Mouse (Mus musculus) midbrain, embryonic 10.5 days (tissue): ENCODE results near the gene Pyurf. TPM values are rescaled to one million over a fixed set of nuclear protein-coding genes. Genes with fewer than 3 reads are reported as not detected.

ENCODE experiments used
- DNase-seq: peaks from one replicate; pipeline ENCODE4 v3.0.0-alpha.2; 2017; ENCODE audit warnings: low spot score
- H3K27ac ChIP-seq: fragments of 300-500 bp; sonication (generic); replicated peaks from 2 replicates; pipeline ENCODE4 v1.5.1; 2016; ENCODE audit warnings: mild to moderate bottlenecking
- H3K27me3 ChIP-seq: fragments of 300-500 bp; sonication (generic); 2 replicates; pipeline ENCODE4 v1.6.1; 2016; ENCODE audit warnings: low read depth, mild to moderate bottlenecking; ENCODE audit not compliant: poor library complexity, severe bottlenecking
- H3K36me3 ChIP-seq: fragments of 300-500 bp; sonication (generic); 2 replicates; pipeline ENCODE4 v1.6.1; 2016; ENCODE audit warnings: mild to moderate bottlenecking, moderate library complexity
- H3K4me1 ChIP-seq: fragments of 300-500 bp; sonication (generic); 2 replicates; pipeline ENCODE4 v1.6.1; 2016
- H3K4me3 ChIP-seq: fragments of 300-500 bp; sonication (generic); 2 replicates; pipeline ENCODE4 v1.5.1; 2016; ENCODE audit warnings: mild to moderate bottlenecking, moderate library complexity
- H3K9me3 ChIP-seq: fragments of 300-500 bp; sonication (generic); replicated peaks from 2 replicates; pipeline ENCODE4 v1.6.1; 2016; ENCODE audit warnings: mild to moderate bottlenecking
- WGBS: fragments of 180-500 bp; shearing (Covaris S2); methylation state at CpG from one replicate; pipeline ENCODE4 v1.1.7; 2016; 5-methylcytosine and 5-hydroxymethylcytosine counted together
- polyA plus RNA-seq: library from polyadenylated mRNA; unstranded; fragments of >200 nt; fragmentation: Nextera tagmentation; extraction: Ambion mirVana; gene quantifications from 2 replicates; pipeline ENCODE4 v1.2.1, GENCODE M21; 2016

Gene Pyurf
- polyA plus RNA-seq: 17.7 and 18.8 TPM in 2 replicates

DNA sequence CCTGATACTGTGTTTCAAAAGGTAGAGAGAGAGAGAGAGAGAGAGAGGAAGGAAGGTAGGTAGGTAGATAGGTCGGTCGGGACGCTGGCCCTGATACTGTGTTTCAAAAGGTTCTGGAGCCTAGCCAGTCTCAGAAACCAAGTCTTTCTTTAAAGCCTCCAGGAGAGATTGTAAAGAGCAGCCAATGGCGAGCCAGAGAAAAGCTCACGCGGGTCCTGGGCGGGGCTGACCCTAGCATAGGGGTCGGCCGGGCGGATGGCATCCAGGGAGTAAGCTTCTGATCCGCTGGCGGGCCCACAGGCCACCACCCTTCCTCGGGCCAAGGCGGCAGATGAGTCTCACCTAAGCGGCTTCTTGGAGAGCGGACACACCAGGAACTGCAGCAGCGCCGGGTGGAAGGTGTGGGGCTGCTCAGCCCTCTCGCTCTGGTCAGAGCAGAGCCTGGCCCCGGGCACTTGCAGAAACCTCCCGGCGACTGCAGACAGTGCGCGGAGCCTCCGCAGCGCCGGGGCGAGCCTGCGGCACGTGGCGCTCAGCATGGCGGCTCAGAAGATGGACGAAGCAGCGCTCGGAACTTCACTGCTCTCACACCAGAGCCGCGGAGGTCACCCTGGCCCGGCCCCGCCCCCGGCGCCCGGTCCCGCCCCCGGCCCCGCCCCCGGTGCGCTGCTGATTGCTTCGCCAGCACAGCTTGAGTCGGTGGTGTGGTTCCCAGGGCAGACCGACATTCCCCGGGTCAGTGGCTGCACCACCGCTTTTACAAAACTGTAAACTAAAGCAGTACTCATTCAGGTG is at the start of gene Pyurf:
Gene Pyurf (minus strand): TSS at position 612 of the 795 bp plus-strand sequence.
- peak; percentile 91 for DNase-seq
- H3K4me1 ChIP-seq: peaks cover 17% of the 10 kb centered on the region
- H3K4me3 ChIP-seq: peak within 1 kb of the TSS; percentile 74
- 0% methylated on average over 49 of the region's 52 CpGs for WGBS
- no peaks in the 10 kb centered on the region for H3K27me3 ChIP-seq
- H3K36me3 ChIP-seq: peaks cover 31% of the 10 kb centered on the region
- no peaks in the 10 kb centered on the region for H3K9me3 ChIP-seq
- H3K27ac ChIP-seq: peak within 1 kb of the TSS; percentile 96

DNA sequence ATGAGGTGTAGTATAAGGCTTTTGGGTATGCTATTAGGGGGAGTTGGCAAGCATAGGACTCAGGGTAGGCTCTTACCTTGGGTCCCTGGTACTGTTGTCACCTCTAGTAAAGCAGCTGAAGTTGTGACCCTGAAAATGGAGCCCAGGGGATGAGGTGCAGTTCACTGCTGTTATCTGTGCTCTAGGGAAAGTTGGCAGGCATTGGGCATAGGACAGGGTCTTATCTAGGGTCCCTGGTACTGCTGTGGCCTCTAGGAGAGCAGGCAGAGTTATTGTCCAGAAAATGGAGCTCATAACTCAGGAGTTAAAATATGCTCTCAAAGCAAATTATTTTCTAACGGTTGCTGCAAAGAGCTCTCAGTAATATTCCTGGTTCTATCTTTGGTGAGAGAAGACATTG is 29.5 kb upstream of the Pyurf start:
- H3K9me3 ChIP-seq: 0 out of 2 replicates have a peak, but pooled peaks cover 6% of the 10 kb centered on the region
- H3K27ac ChIP-seq: no peak overlapping the region
- 90% methylated on average over 1 of the region's 1 CpGs for WGBS
- no peaks in the 10 kb centered on the region for H3K4me1 ChIP-seq
- peaks cover 24% of the 10 kb centered on the region for H3K36me3 ChIP-seq
- DNase-seq: no peak
- no peak overlapping the region for H3K4me3 ChIP-seq
- H3K27me3 ChIP-seq: no peaks in the 10 kb centered on the region

DNA sequence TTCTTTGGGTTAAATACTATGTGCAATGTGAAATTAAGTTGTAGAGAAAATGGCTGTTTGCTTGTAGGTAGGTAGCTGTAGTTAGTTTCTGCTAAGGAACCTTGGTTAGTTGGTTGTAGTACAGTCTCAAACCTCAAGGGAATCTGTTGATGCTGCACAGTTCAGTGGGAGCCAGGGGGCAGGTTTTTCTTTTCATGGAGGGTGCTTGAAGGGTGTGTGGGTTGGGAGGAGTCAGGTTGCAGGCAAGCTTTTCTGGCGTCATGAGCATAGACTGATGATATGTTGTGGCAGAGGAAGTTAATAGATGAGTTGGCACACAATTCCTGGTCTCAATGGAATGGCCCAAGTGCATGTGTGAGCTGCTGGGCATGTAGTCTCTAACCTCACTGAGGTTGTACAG is 19.8 kb upstream of the Pyurf start:
- no peak overlapping the region for H3K27ac ChIP-seq
- WGBS: 48% methylated on average over 1 of the region's 1 CpGs
- peaks cover 17% of the 10 kb centered on the region for H3K36me3 ChIP-seq
- no peaks in the 10 kb centered on the region for H3K4me1 ChIP-seq
- no peaks in the 10 kb centered on the region; the same call in 1 of the 2 replicates for H3K9me3 ChIP-seq
- H3K4me3 ChIP-seq: no peak overlapping the region
- H3K27me3 ChIP-seq: no peaks in the 10 kb centered on the region
- no peak for DNase-seq

DNA sequence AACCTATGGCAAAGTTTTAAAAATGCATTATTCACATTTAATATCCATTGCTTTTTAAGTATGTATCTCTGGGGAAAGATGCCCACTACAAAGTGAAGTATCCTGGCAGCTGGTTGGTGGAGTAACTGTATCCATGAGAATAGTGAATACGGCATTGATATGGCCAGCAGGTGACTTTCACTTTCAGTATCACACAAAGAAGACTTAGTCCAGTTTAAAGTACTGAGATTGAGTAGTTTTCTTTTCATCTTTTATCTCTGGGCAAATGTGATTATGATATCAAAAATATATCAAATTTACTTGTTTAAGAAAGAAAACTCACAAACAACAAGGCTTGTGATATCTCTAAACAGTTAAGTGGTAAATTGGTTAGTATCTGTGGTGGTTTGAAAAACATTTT is 14.8 kb upstream of the Pyurf start:
- no peaks in the 10 kb centered on the region for H3K36me3 ChIP-seq
- WGBS: 90% methylated on average over 1 of the region's 1 CpGs
- no peaks in the 10 kb centered on the region for H3K9me3 ChIP-seq
- no peaks in the 10 kb centered on the region for H3K27me3 ChIP-seq
- no peak overlapping the region for H3K27ac ChIP-seq
- H3K4me1 ChIP-seq: peaks cover 11% of the 10 kb centered on the region
- no peak for DNase-seq
- no peak overlapping the region for H3K4me3 ChIP-seq

DNA sequence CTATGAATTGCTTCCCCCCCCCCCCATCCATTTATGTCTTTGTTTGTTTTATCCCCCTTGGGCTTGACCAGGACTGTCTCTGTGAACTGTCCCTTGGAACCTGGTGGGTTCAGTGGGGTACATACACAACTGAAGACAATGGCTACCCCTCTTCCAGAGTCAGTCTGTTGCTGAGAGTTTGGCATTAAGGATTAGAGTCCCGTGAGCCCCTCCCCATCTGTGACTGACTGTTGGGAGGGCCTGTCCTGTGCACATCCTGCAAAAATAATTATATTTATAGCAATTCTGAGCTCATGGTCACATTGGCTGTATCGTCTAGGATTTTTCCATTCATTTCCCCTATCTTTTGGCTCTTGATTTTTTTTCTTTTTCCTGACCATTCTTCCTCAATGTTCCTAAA is 11.8 kb upstream of the Pyurf start:
- peak overlapping the region; percentile 80 for H3K4me3 ChIP-seq
- no peaks in the 10 kb centered on the region for H3K36me3 ChIP-seq
- peak overlapping the region; percentile 98 for H3K27ac ChIP-seq
- H3K4me1 ChIP-seq: peaks cover 19% of the 10 kb centered on the region
- no peak for DNase-seq
- no peaks in the 10 kb centered on the region for H3K27me3 ChIP-seq
- 35% methylated on average over 2 of the region's 2 CpGs for WGBS
- H3K9me3 ChIP-seq: no peaks in the 10 kb centered on the region

DNA sequence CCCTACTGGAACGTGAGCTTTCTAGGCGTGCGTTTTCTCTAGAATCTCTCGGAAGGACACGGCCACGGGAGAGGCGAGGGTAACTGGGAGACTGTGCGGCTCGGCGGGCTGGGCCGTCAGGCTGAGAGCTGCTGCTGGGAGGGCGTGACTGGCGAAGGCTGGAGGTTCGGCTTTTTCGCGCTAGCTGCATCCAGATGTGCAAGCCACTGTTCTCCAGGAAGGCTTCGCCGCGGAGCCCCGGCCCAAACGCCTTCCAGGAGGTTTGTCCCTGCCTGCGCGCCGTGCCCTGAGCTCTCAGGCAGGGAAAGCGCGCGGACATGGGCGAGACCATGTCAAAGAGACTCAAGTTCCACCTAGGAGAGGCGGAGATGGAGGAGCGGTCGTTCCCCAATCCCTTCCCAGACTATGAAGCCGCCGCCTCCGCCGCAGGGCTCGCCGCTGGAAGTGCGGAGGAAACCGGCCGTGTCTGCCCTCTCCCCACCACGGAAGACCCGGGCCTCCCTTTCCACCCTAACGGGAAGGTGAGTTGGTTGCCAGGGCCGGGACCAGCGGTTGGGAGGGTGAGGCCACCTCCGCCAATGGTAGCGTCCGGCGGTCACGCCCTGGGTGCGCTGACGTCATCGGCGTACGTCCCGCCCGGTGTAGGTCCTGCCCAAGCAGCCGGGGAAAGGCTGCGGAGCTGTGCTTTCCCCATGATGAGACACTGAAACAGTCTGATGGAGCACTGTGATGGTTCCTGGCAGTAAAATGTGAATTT is 11.0 kb upstream of the Pyurf start:
- under 1% methylated on average over 59 of the region's 59 CpGs for WGBS
- no peaks in the 10 kb centered on the region for H3K36me3 ChIP-seq

DNA sequence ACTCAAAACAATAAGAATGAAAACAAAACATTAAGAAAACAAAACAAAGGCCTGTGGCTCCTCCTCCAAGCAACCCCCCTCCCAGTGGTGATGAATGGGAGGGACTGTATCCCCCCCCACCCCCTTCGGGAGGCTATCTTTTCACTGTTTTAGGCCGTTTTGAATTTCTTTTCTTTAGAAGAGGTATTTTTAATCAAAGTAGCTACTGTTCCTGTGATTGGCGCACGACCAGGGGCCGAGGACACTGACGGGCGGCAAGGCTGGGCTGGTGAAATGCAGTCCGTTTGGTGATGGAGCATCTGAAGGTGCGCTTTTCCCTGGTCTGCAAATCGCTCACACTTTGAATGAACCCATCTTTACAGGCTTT is 10.5 kb upstream of the Pyurf start, which contains the start of gene Lancl2:
Gene Lancl2 (plus strand): TSS at position 165 of the 367 bp plus-strand sequence.
- no peaks in the 10 kb centered on the region for H3K9me3 ChIP-seq
- H3K27ac ChIP-seq: peak within 1 kb of the TSS; percentile 98
- H3K27me3 ChIP-seq: no peaks in the 10 kb centered on the region
- peaks cover 19% of the 10 kb centered on the region for H3K4me1 ChIP-seq
- H3K36me3 ChIP-seq: no peaks in the 10 kb centered on the region
- WGBS: 0% methylated on average over 10 of the region's 10 CpGs
- peak within 1 kb of the TSS; percentile 80 for H3K4me3 ChIP-seq
- DNase-seq: no peak

More for the DNA sequence above, 11.0 kb upstream of the Pyurf start:
- Histone ChIP-seq H3K27ac (peak overlapping the region; percentile 98), H3K9me3 (no peaks in the 10 kb centered on the region), H3K4me1 (peaks cover 19% of the 10 kb centered on the region), H3K4me3 (peak overlapping the region; percentile 80), H3K27me3 (no peaks in the 10 kb centered on the region)
- DNase-seq: peak; percentile 94

DNA sequence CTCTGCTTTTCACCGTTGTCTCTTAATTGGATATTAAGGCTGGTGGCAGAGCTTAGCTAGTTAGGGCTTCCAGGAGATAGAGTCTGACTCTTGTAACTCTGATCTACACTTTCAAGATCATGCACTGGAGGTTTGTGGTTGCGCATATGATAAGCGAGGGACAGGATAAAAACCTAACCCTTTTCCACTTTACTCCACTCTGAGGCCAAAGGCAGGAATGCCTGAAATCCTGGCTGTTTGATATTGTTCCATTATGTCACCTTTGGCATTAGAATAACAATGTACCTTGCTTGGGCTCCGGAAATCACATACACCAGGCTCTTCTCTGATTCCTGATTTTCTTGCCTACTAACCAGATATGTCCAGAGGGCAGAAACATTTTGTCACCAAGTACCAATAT is 9.8 kb upstream of the Pyurf start:
- WGBS: 62% methylated on average over 4 of the region's 4 CpGs
- no peak for DNase-seq
- H3K4me1 ChIP-seq: peaks cover 19% of the 10 kb centered on the region
- H3K36me3 ChIP-seq: no peaks in the 10 kb centered on the region
- peak overlapping the region; percentile 80 for H3K4me3 ChIP-seq
- H3K27me3 ChIP-seq: no peaks in the 10 kb centered on the region
- H3K9me3 ChIP-seq: no peaks in the 10 kb centered on the region
- H3K27ac ChIP-seq: peak overlapping the region; percentile 98

DNA sequence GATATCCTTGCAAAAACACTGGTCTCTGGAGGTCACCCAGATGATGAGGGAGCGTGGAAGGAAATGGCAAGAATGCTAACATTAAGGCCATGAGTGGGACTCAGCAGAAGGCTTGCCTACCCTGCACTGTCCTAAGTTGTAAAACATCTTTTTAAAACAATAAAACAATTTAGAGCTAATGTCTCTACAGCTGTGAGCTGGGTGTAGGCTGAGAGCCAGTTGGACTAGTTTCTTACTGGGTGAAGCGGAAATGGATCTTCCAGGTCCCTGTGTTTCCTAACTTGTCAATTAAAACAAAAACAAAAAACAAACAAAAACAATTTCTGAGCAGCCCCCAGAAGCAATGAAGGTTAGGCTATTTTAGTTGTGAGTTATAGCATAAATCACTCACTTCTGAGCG is 1.2 kb upstream of the Pyurf start:
- Histone ChIP-seq H3K9me3 (no peaks in the 10 kb centered on the region), H3K27ac (no peak overlapping the region), H3K4me3 (no peak overlapping the region), H3K4me1 (peaks cover 17% of the 10 kb centered on the region), H3K27me3 (no peaks in the 10 kb centered on the region), H3K36me3 (peaks cover 16% of the 10 kb centered on the region)
- no peak for DNase-seq
- WGBS: 84% methylated on average over 3 of the region's 3 CpGs

DNA sequence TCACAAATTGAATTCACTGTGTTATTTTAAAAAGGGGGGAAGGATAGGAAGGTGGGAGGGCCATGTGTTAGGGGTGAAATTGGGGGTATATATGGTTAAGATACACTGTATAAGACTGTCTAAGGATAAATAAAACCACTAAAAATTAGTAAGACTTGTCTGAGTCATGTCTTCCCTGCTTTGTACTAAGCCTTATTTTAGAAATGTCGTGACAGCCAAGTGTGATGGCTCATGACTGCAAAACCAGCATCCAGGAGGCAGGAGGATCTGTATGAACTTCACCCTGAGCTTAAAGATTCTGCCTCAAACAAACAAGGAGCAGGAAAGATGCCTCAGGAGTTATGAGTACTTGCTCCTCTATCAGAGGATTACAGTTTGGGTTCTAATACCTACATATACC is 7.7 kb downstream of the Pyurf start:
- Histone ChIP-seq H3K9me3 (peaks cover 11% of the 10 kb centered on the region), H3K4me1 (no peaks in the 10 kb centered on the region), H3K27me3 (no peaks in the 10 kb centered on the region), H3K27ac (no peak overlapping the region), H3K4me3 (no peak overlapping the region), H3K36me3 (peaks cover 51% of the 10 kb centered on the region)
- DNase-seq: no peak
- 86% methylated on average over 1 of the region's 1 CpGs for WGBS

DNA sequence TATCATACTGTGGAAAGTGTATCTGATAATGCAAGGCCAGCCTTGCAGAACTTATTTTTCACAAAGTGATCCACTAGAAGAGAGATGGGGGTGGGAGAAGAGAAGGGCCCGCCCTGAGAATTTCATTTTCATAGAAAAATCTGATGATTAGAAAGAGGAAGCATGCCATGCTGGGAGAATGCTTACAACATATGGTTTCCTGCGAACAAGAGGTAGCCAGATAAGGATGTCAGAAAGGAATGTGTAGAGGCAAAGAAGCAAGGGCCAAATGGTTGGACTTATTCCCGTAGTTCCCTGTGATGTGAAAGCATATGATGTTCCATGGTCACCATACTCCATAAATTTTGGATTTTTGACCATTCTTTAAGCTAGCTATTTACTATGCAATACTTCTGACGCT is 30.6 kb downstream of the Pyurf start:
- DNase-seq: no peak
- no peaks in the 10 kb centered on the region for H3K9me3 ChIP-seq
- 85% methylated on average over 4 of the region's 4 CpGs for WGBS
- H3K27ac ChIP-seq: no peak overlapping the region
- H3K4me1 ChIP-seq: no peaks in the 10 kb centered on the region
- no peaks in the 10 kb centered on the region for H3K27me3 ChIP-seq
- H3K4me3 ChIP-seq: no peak overlapping the region
- H3K36me3 ChIP-seq: no peaks in the 10 kb centered on the region

DNA sequence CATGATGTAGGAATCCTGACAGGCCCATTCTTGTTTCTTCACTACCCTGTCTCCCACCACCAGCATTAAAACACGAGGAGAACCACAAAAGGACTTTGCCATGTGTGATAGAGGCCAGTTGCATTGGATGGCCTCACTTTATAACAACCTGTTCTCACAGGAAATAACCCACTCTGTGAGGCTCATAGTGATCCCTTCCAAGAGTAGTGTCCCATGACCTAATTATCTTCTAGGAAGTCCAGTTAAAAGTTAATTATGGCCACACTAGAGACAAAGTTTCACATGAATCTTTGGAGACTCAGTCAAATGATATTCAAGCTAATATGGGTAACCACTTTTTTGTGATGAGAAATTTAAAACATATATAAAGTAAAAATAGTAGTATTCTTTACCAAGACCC is 44.6 kb downstream of the Pyurf start:
- no peak overlapping the region for H3K4me3 ChIP-seq
- no peak for DNase-seq
- 68% methylated on average over 1 of the region's 1 CpGs for WGBS
- no peak overlapping the region for H3K27ac ChIP-seq
- no peaks in the 10 kb centered on the region for H3K4me1 ChIP-seq
- no peaks in the 10 kb centered on the region for H3K9me3 ChIP-seq
- no peaks in the 10 kb centered on the region for H3K27me3 ChIP-seq
- no peaks in the 10 kb centered on the region for H3K36me3 ChIP-seq

DNA sequence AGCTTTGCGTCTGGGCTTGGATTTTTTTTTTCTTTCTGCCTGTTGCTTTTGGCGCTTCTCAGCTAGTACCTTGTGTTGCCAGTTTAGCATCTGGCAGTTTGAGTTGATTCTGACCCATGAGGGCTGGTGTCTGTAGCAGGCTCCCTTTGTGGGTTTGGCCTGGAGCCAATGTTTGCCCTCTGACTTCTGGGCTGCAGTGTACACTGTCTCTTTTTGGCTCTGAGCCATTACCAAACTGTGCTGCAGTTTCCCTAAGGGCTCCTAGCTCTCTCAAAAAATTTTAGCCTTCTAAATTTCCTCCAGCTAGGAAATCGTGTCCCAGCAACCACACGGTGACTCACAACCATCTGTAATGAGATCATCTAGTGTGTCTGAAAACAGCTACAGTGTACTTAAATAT is 50.1 kb downstream of the Pyurf start:
- no peaks in the 10 kb centered on the region for H3K4me1 ChIP-seq
- H3K9me3 ChIP-seq: no peaks in the 10 kb centered on the region
- H3K4me3 ChIP-seq: no peak overlapping the region
- no peak for DNase-seq
- WGBS: 82% methylated on average over 4 of the region's 4 CpGs
- no peaks in the 10 kb centered on the region for H3K27me3 ChIP-seq
- H3K36me3 ChIP-seq: no peaks in the 10 kb centered on the region
- H3K27ac ChIP-seq: no peak overlapping the region
